Mouse (Mus musculus) embryonic facial prominence, embryonic 10.5 days (tissue): ENCODE results near the gene Ntn5. TPM values are rescaled to one million over a fixed set of nuclear protein-coding genes. Genes with fewer than 3 reads are reported as not detected.

Experiments
- DNase-seq: peaks from one replicate; pipeline ENCODE4 v3.0.0-alpha.2; 2017; ENCODE audit warnings: low spot score
- H3K27ac ChIP-seq: fragments of 300-500 bp; sonication (generic); replicated peaks from 2 replicates; pipeline ENCODE4 v1.5.1; 2016; ENCODE audit warnings: mild to moderate bottlenecking
- H3K27me3 ChIP-seq: fragments of 300-500 bp; sonication (generic); replicated peaks from 2 replicates; pipeline ENCODE4 v1.6.1; 2016; ENCODE audit warnings: low read depth, mild to moderate bottlenecking; ENCODE audit not compliant: poor library complexity, severe bottlenecking
- H3K36me3 ChIP-seq: fragments of 300-500 bp; sonication (generic); replicated peaks from 2 replicates; pipeline ENCODE4 v1.6.1; 2016; ENCODE audit warnings: mild to moderate bottlenecking, moderate library complexity
- H3K4me1 ChIP-seq: fragments of 300-500 bp; sonication (generic); 2 replicates; pipeline ENCODE4 v1.6.1; 2016
- H3K4me3 ChIP-seq: fragments of 300-500 bp; sonication (generic); 2 replicates; pipeline ENCODE4 v1.5.1; 2016; ENCODE audit warnings: mild to moderate bottlenecking, moderate library complexity
- H3K9me3 ChIP-seq: fragments of 300-500 bp; sonication (generic); 2 replicates; pipeline ENCODE4 v1.6.1; 2016; ENCODE audit warnings: mild to moderate bottlenecking
- WGBS: fragments of 180-500 bp; shearing (Covaris S2); methylation state at CpG from one replicate; pipeline ENCODE4 v1.1.7; 2016; 5-methylcytosine and 5-hydroxymethylcytosine counted together
- polyA plus RNA-seq: library from polyadenylated mRNA; unstranded; fragments of >200 nt; fragmentation: Nextera tagmentation; extraction: Ambion mirVana; gene quantifications from 2 replicates; pipeline ENCODE4 v1.2.1, GENCODE M21; 2016

Gene Ntn5
- polyA plus RNA-seq, 1 experiment from 2014 or later = 0.42 TPM

DNA sequence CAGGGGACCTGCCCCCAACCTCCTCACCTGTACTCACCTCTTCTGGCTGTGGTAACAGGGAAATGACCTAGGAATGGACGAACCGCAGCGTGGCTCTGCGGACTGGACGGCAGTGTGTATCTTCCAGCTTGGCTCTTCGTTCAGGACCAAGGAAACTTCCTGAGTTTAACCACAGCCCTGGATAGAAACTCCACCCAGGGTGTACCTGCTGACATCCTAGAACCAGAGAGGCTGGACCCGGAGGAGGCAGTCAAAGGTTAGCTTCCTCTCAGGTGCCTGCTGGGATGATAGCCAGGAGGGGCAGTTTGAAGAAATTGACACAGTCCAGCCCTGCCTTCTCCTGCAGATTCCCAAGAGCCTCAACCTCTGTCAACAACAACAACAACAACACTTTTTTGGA, 17.7 kb upstream of the Ntn5 start, which contains the start of gene Fut2:
Gene Fut2 (minus strand): TSS at position 234 of the 400 bp plus-strand sequence.
- peak within 1 kb of the TSS; percentile 3; the same call in 1 of the 2 replicates for H3K4me3 ChIP-seq
- no peak for DNase-seq
- 79% methylated on average over 7 of the region's 7 CpGs for WGBS

DNA sequence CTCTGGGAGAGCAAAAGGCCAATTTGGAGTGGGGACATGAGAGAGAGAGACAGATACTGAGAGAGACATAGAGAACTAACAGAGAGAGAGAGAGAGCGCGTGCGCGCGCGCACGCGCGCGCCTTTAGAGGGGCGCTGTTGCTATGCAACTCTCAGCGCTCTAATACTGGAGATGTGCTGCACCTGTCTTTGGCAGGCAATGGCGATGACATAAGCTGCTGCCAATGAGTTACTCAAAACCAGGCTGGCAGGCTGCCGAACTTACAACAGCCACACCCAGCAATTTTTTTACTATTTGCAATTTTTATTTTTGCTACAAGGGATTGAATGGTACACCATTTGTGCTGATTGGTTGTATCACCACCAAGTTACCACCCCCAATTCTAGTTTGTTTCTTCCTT, 16.1 kb upstream of the Ntn5 start:
- Histone ChIP-seq H3K27ac (no peak overlapping the region), H3K9me3 (0 out of 2 replicates have a peak, but pooled peaks cover 6% of the 10 kb centered on the region), H3K4me1 (peaks cover 30% of the 10 kb centered on the region), H3K27me3 (no peaks in the 10 kb centered on the region; the same call in 1 of the 2 replicates), H3K36me3 (no peaks in the 10 kb centered on the region), H3K4me3 (no peak overlapping the region)
- WGBS = 68% methylated on average over 14 of the region's 14 CpGs
- DNase-seq = no peak

More for the DNA sequence above, 17.7 kb upstream of the Ntn5 start, which contains the start of gene Fut2:
- Histone ChIP-seq H3K27me3 (no peaks in the 10 kb centered on the region; the same call in 1 of the 2 replicates), H3K27ac (peak within 1 kb of the TSS; percentile 31; the same call in 1 of the 2 replicates), H3K9me3 (0 out of 2 replicates have a peak, but pooled peaks cover 6% of the 10 kb centered on the region), H3K4me1 (peaks cover 30% of the 10 kb centered on the region), H3K36me3 (no peaks in the 10 kb centered on the region)

DNA sequence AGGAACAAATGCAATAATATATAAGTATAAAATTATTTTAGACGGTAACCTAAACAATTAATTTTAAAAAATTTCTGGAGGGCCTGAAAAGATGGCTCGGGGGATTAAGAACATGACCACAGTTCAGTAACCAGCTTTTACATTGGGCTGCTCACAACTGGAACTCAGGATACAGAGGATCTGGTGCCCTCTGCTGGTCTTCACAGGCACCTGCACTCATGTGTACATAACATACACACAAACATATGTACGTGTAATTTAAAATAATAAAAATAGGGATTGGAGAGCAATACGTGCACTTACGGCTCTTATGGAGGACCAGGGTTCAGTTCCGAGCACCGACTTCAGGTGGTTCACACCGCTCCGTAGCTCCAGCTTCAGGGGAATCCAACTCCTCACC, 14.9 kb upstream of the Ntn5 start:
- H3K27me3 ChIP-seq = peaks cover 4% of the 10 kb centered on the region; the same call in 1 of the 2 replicates
- 0 out of 2 replicates have a peak, but pooled peaks cover 6% of the 10 kb centered on the region for H3K9me3 ChIP-seq
- no peak overlapping the region for H3K27ac ChIP-seq
- no peaks in the 10 kb centered on the region for H3K36me3 ChIP-seq
- H3K4me3 ChIP-seq = no peak overlapping the region
- WGBS = 95% methylated on average over 9 of the region's 9 CpGs
- DNase-seq = no peak
- peaks cover 21% of the 10 kb centered on the region for H3K4me1 ChIP-seq

DNA sequence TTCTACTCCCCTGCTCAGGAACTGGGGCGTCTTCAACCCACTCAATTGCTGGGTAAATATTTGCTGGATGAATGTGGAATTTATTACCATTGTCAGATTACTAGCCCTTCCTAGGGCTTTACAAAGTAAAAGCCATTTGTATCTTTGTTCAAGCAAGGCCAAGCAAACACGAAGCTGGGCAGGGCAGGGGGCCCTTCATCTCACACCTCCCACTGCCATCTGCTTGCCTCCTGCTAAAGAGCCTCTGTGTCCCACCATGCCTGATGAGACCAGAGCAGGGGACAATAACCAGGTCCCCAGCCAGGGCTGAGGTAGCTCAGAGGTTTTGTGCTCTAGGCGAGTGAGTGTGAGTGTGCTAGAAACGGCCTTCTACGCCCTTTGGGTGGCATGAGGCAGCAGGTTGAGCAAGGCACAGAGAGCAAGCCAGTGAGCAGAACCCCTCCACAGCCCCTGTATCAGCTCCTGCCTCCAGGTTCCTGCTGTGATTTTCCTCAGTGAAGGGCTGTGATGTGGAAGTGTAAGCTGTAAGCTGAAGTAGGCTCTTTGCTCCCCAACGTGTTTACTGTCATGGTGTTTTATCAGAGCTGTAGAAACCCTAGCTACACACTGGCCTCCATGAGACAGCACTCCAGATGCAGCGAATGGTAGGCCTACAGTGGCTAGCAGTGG, 6.1 kb upstream of the Ntn5 start:
- Histone ChIP-seq H3K36me3 (no peaks in the 10 kb centered on the region), H3K4me1 (peaks cover 6% of the 10 kb centered on the region), H3K27ac (no peak overlapping the region; the same call in 1 of the 2 replicates), H3K9me3 (no peaks in the 10 kb centered on the region), H3K27me3 (0 out of 2 replicates have a peak, but pooled peaks cover 4% of the 10 kb centered on the region), H3K4me3 (no peak overlapping the region)
- no peak for DNase-seq
- WGBS = 87% methylated on average over 7 of the region's 7 CpGs

DNA sequence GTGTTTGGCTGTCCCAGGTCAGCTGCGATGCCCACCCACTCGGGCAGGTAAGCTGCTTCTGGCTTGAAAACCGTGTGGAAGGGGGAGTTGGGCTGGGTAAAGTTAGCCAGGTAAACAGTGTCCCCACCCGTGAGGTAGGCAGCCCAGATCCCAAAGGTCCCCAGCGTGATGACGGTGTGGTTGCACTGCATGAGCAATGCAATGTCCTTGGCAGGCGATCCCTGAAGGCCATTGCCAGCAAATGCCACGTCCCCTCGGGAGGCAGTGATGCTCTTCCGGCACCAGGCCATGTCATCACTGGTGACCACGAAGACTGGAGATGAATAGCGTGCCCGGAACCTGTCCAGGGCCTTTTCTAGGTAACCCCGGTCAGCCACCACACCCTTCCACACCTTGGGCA, 5.3 kb upstream of the Ntn5 start:
- Histone ChIP-seq H3K4me1 (peaks cover 14% of the 10 kb centered on the region), H3K4me3 (no peak overlapping the region), H3K27ac (no peak overlapping the region), H3K27me3 (0 out of 2 replicates have a peak, but pooled peaks cover 7% of the 10 kb centered on the region), H3K9me3 (no peaks in the 10 kb centered on the region), H3K36me3 (no peaks in the 10 kb centered on the region)
- WGBS = 94% methylated on average over 14 of the region's 14 CpGs
- DNase-seq = no peak

DNA sequence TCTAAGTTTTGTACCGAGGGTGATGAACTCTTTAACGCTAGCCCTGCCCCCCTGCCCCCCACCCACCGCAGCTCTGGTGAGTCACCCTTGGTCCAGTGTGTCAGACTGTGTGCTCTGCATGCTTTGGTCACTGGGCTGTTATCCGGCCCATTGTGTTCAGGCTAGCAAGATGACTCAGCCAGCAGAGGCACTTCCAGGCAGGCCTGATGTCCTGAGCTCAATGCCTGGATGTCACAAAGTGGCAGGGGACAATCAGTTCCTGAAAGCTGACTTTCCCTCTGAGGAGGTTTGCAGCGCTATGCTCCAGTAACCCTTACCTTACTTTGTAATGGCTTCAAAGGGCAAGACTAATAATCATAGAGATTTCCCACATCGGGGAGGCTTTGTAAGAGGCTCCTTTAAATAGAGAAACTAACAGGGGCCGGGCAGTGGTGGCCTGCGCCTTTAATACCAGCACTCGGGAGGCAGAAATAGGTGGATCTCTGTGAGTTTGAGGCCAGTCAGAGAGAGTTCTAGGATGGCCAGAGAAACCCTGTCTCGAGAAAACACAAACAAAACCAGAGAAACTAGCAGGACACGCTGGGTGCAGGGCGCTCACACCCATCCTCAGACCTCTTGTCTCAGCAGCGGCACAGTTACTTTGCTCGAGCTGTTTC, 3.7 kb upstream of the Ntn5 start:
- no peak for DNase-seq

DNA sequence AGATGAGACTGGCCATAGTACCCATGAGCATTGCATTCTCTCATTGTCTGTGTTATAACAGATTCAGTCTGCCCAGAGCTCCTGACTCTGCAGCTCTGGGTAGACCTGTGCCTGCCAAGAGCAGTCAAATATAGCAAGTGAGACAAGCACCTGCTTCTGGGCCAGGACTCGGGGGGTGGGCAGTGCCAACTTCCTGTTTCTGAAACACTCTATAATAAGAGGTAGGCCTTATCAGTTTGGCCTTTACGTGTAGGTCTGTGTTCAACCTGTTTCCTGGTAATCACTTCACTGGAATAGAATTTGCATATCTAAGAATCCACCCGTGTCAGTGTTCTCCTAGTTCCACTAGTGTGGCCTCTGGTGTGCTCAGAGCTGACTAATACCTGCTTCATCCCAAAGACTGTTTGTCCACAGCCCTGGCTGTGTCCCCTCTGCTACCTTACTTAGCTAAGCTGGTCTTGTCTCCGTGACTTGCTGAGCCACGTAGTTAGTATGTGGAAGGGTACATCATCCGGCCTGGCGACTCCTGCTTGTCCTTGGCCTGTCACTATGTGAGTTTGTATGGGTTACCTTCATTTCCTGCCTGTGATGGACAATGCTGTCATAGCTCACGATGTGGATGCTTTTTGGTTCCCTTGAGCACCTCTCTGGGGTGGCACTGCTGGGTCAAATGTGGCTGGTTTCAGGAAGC, 2.6 kb upstream of the Ntn5 start:
- DNase-seq = no peak
- H3K36me3 ChIP-seq = no peaks in the 10 kb centered on the region
- H3K27ac ChIP-seq = no peak overlapping the region
- peaks cover 40% of the 10 kb centered on the region for H3K4me1 ChIP-seq
- H3K9me3 ChIP-seq = no peaks in the 10 kb centered on the region
- 86% methylated on average over 8 of the region's 8 CpGs for WGBS
- H3K27me3 ChIP-seq = peaks cover 18% of the 10 kb centered on the region; the same call in 1 of the 2 replicates
- H3K4me3 ChIP-seq = no peak overlapping the region

More for the DNA sequence above, 3.7 kb upstream of the Ntn5 start:
- H3K27ac ChIP-seq = no peak overlapping the region; the same call in 1 of the 2 replicates
- H3K9me3 ChIP-seq = no peaks in the 10 kb centered on the region
- no peaks in the 10 kb centered on the region for H3K36me3 ChIP-seq
- no peak overlapping the region for H3K4me3 ChIP-seq
- H3K27me3 ChIP-seq = peaks cover 17% of the 10 kb centered on the region; the same call in 1 of the 2 replicates
- H3K4me1 ChIP-seq = peaks cover 29% of the 10 kb centered on the region
- 76% methylated on average over 14 of the region's 14 CpGs for WGBS

DNA sequence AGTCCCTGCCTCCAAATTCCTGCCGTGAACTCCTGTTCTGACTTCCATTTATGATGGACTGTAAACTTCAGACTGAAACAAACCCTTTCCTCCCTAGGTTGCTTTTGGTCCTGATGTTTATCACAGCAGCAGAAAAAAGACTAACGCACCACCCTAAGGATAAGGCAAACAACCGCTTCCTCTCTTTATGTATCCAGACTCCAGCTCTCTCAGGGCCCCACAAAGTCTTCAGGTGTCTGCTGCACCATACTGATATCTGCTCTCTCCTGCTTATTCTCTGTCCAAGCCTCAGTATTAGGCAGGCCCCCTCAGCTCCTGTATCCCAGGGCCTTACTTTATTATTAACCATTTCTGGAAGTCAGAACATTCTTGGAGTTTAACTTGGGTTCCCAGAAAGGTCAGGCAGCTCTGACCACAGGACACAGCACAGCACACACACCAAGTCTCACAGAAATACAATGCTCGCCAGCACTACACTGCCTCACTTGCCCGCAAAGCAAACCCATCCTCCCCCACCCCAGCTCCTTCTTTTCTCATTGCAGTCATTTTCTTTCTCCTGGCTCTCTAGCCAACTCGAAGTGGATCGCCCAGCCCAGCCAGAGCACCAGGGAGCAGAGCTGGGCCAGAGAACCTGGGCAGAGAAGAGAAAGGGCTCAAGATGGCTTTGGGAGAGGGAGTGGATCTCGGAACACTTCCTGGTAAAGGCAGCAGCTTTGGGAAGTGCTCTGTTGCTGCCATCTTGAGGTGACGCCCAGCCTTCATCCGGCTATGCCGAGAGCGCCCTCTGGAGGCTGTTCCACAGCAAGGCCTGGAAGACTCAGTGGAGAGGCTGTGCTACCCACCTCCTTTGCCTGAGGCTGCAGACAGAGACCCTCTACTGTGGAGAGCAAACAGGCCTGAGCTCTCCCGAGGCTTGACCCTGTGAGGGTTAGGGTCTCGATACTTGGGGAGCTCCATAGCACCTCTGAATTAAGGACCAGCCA, 1.4 kb upstream of the Ntn5 start:
- peaks cover 22% of the 10 kb centered on the region; the same call in 1 of the 2 replicates for H3K27me3 ChIP-seq
- peaks cover 52% of the 10 kb centered on the region for H3K4me1 ChIP-seq
- 29% methylated on average over 14 of the region's 14 CpGs for WGBS
- peak overlapping the region; percentile 42 for H3K4me3 ChIP-seq
- peak; percentile 93 for DNase-seq
- H3K27ac ChIP-seq = peak overlapping the region; percentile 90
- H3K36me3 ChIP-seq = no peaks in the 10 kb centered on the region
- no peaks in the 10 kb centered on the region for H3K9me3 ChIP-seq

DNA sequence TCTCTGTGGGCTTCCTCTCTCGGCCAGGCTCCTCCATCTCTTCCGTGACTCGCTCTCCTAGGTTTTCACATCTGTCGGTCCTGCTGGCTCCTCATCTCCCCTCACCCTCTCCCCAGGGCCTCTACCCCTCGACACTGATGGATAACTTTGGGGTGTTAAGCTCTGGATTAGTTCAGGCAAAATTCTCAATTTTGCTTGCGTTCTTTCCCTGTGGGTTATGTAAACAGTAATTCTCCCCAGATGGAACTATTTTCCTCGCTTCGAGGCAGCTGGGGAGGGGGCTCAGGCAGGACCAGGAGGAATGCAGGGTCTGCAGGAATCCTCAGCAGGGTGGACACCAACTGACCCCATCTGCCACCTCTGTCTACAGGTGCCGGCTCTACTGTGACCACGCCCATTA, 2.0 kb downstream of the Ntn5 start:
- WGBS = 43% methylated on average over 10 of the region's 10 CpGs
- peak overlapping the region; percentile 76 for H3K27ac ChIP-seq
- H3K4me3 ChIP-seq = peak overlapping the region; percentile 30; the same call in 1 of the 2 replicates

DNA sequence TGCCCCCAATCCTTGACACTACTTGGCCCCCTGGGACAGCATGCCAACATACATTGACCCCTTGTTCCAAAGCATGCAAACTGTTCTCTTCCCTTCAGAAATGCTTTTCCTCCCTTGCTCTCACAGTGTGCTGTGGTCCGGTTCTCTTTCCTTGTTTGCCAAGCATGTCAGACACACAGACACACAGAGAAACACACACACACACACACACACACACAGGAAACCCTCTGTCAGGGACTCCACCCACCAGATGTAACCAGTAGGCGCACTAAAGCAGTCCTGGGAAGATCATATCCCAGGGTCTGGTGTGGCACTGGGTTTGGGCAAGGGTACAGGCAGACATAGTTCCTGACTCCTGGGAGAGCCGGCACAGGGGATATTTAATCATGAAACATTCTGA, 3.0 kb downstream of the Ntn5 start:
- no peak overlapping the region for H3K4me3 ChIP-seq
- H3K27ac ChIP-seq = peak overlapping the region; percentile 74; the same call in 1 of the 2 replicates
- no peaks in the 10 kb centered on the region for H3K9me3 ChIP-seq
- peaks cover 72% of the 10 kb centered on the region for H3K4me1 ChIP-seq
- no peak for DNase-seq
- H3K36me3 ChIP-seq = no peaks in the 10 kb centered on the region
- peaks cover 28% of the 10 kb centered on the region; the same call in 1 of the 2 replicates for H3K27me3 ChIP-seq
- 74% methylated on average over 3 of the region's 3 CpGs for WGBS

More for the DNA sequence above, 2.0 kb downstream of the Ntn5 start:
- DNase-seq = no peak
- H3K9me3 ChIP-seq = no peaks in the 10 kb centered on the region
- H3K4me1 ChIP-seq = peaks cover 72% of the 10 kb centered on the region
- no peaks in the 10 kb centered on the region for H3K36me3 ChIP-seq
- peaks cover 28% of the 10 kb centered on the region; the same call in 1 of the 2 replicates for H3K27me3 ChIP-seq

DNA sequence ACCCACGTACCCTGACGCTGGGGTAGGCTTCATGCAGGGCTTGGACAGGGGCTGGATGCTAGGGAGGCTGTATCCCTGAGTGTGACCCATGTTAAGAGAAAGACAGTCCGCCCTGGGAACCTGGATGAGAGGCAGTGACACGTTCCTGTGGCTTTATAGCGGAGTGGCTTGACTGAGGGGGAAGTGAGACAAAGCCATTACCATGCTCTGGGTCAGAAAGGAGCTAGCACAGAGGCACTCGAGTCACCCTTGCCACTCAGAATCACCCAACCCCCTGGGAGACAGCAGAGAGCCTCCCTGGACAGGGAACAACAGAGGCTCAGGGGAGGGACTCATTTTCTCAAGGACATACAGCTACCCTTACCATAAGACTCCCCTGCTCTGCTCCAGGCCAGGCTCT, 5.3 kb downstream of the Ntn5 start:
- H3K9me3 ChIP-seq = no peaks in the 10 kb centered on the region
- peaks cover 63% of the 10 kb centered on the region for H3K4me1 ChIP-seq
- H3K36me3 ChIP-seq = no peaks in the 10 kb centered on the region
- no peak for DNase-seq
- H3K27ac ChIP-seq = peak overlapping the region; percentile 27; the same call in 1 of the 2 replicates
- H3K27me3 ChIP-seq = peaks cover 18% of the 10 kb centered on the region; the same call in 1 of the 2 replicates
- 64% methylated on average over 6 of the region's 6 CpGs for whole genome bisulfite sequencing
- no peak overlapping the region for H3K4me3 ChIP-seq
